ENCODE assay signal across 8 mouse cellular contexts in genomic region chr14:118987523-118988496, GRCm38 (mm10). TPM values are rescaled to one million over a fixed set of nuclear protein-coding genes. Genes with fewer than 3 reads are reported as not detected.
A peak's percentile ranks its signal among the peaks of the same experiment; 100 is the strongest.
DNase-seq lines count a peak whose midpoint lies in the region; ATAC-seq lines count a peak whose summit lies in the region.

No protein-coding gene starts in this region.

- no peak overlapping the region for H3K9ac ChIP-seq in heart, embryonic 16.5 days (ENCODE audit: low read length)
- no peak overlapping the region for H3K9ac ChIP-seq in forebrain, embryonic 13.5 days

- H3K27ac ChIP-seq in heart, embryonic 16.5 days (ENCODE audit: low read length), result no peak overlapping the region
- H3K27ac ChIP-seq in forebrain, embryonic 13.5 days, result no peak overlapping the region

- no peak for DNase-seq in heart, postnatal 10 days
- peak; percentile 39 for DNase-seq in ZHBTc4 (ENCODE audit: low read depth, low spot score)
- peak; percentile 37 for DNase-seq in lung, postnatal 36 days
- DNase-seq in kidney, postnatal 25 days, result no peak
- DNase-seq in left cerebral cortex, postnatal 10 days (ENCODE audit: extremely low spot score in 1 of 2, low spot score in 2 of 2), result no peak
- DNase-seq in kidney, adult 8-10 months, result no peak

- H3K36me3 ChIP-seq in heart, embryonic 16.5 days (ENCODE audit: control insufficient read depth, insufficient read depth), result peaks cover 7% of the 10 kb centered on the region; the same call in 1 of the 2 replicates
- peaks cover 33% of the 10 kb centered on the region for H3K36me3 ChIP-seq in forebrain, embryonic 13.5 days (ENCODE audit: poor library complexity, severe bottlenecking)

- WGBS in heart, embryonic 16.5 days, result 47% methylated on average over 13 of the region's 13 CpGs
- WGBS in forebrain, embryonic 13.5 days, result 53% methylated on average over 13 of the region's 13 CpGs

- ATAC-seq in heart, embryonic 16.5 days (replicated peaks; ENCODE audit: extremely low read depth, insufficient read depth, low FRiP score), result peak; percentile 60; the same call in 1 of the 2 replicates
- peak; percentile 60; the same call in 1 of the 2 replicates for ATAC-seq in forebrain, embryonic 13.5 days

- no peaks in the 10 kb centered on the region for H3K9me3 ChIP-seq in heart, embryonic 16.5 days (replicated peaks; ENCODE audit: control insufficient read depth, low read length)
- H3K9me3 ChIP-seq in forebrain, embryonic 13.5 days (replicated peaks), result no peaks in the 10 kb centered on the region

- H3K27me3 ChIP-seq in heart, embryonic 16.5 days (ENCODE audit: control insufficient read depth, insufficient read depth, low read length), result no peaks in the 10 kb centered on the region
- no peaks in the 10 kb centered on the region for H3K27me3 ChIP-seq in forebrain, embryonic 13.5 days

- 0 out of 2 replicates have a peak, but pooled peaks cover 2% of the 10 kb centered on the region for H3K4me1 ChIP-seq in heart, embryonic 16.5 days (ENCODE audit: control insufficient read depth, insufficient read depth, low read length)
- H3K4me1 ChIP-seq in forebrain, embryonic 13.5 days, result no peaks in the 10 kb centered on the region

- intact Hi-C loops in heart, postnatal 10 days (cut with DNase I), result loop anchor here (5.0 kb wide), 1 partner anchor 1074 kb away; no protein-coding TSS in a partner anchor
- intact Hi-C loops in left cerebral cortex, postnatal 10 days (cut with DNase I), result no loop called here

- peak overlapping the region; percentile 5 for H3K4me2 ChIP-seq in heart, embryonic 16.5 days (ENCODE audit: low read depth, low read length)
- no peak overlapping the region for H3K4me2 ChIP-seq in forebrain, embryonic 13.5 days

- no peak overlapping the region for H3K4me3 ChIP-seq in heart, embryonic 16.5 days (ENCODE audit: low read length)
- H3K4me3 ChIP-seq in forebrain, embryonic 13.5 days, result no peak overlapping the region

RNA-seq across cellular contexts. Expression of gene Dnajc3, which starts 50.0 kb away (rescaled TPM):
- polyA plus RNA-seq in heart, embryonic 16.5 days (2015; fragmentation: Nextera tagmentation; extraction: Ambion mirVana), result 26.7 and 31.0 TPM in 2 replicates
- total RNA-seq in heart, postnatal 10 days (2021), result 10 to 100 TPM; 26.4 to 27.1 TPM
- 17.4 and 17.5 TPM in 2 replicates for polyA plus RNA-seq in forebrain, embryonic 13.5 days (2015; fragmentation: Nextera tagmentation; extraction: Ambion mirVana)
- total RNA-seq in left cerebral cortex, postnatal 10 days (2021), result 10 to 100 TPM; 25.3 to 26.2 TPM

Comparison
In these comparisons a context has a peak if more than half of its experiments do, and no peak if none do; other contexts are left out.
1. DNase-seq: peak in ZHBTc4 (single experiment) and lung, postnatal 36 days (single experiment); none in heart, postnatal 10 days (0 of 2), kidney, postnatal 25 days (0 of 2), left cerebral cortex, postnatal 10 days (0 of 2) and kidney, adult 8-10 months (0 of 2).